Mouse (Mus musculus) heart, postnatal 0 days (tissue): ENCODE results near the gene B230118H07Rik. TPM values are rescaled to one million over a fixed set of nuclear protein-coding genes. Genes with fewer than 3 reads are reported as not detected.

Experiments
- ATAC-seq: fragments of 200-750 bp; cut with Nextera tagmentation; 2 replicates; pipeline ENCODE4 v1.8.0; 2017; ENCODE audit warnings: low read depth, moderate number of reproducible peaks, moderate library complexity; ENCODE audit not compliant: insufficient read depth
- DNase-seq: peaks from one replicate; pipeline ENCODE4 v3.0.0-alpha.2; 2016; ENCODE audit warnings: low spot score
- H3K27ac ChIP-seq: fragments of 300-500 bp; sonication (generic); 2 replicates; pipeline ENCODE4 v1.5.1; 2014; ENCODE audit warnings: low read depth, mild to moderate bottlenecking
- H3K27me3 ChIP-seq: fragments of 300-500 bp; sonication (generic); 2 replicates; pipeline ENCODE4 v1.6.1; 2014; ENCODE audit warnings: low read length, mixed read lengths; ENCODE audit not compliant: control insufficient read depth, insufficient read depth
- H3K36me3 ChIP-seq: fragments of 300-500 bp; sonication (generic); replicated peaks from 2 replicates; pipeline ENCODE4 v1.6.1; 2014; ENCODE audit warnings: low read length, mixed read lengths; ENCODE audit not compliant: control insufficient read depth, insufficient read depth
- H3K4me1 ChIP-seq: fragments of 300-500 bp; sonication (generic); 2 replicates; pipeline ENCODE4 v1.6.1; 2014; ENCODE audit warnings: antibody characterized with exemption; ENCODE audit not compliant: control insufficient read depth, insufficient read depth
- H3K4me2 ChIP-seq: fragments of 300-500 bp; sonication (generic); 2 replicates; pipeline ENCODE4 v1.6.1; 2014; ENCODE audit warnings: low read depth, mild to moderate bottlenecking, low read length, moderate library complexity
- H3K4me3 ChIP-seq: fragments of 300-500 bp; sonication (generic); 2 replicates; pipeline ENCODE4 v1.5.1; 2014; ENCODE audit warnings: low read depth, low read length
- H3K9ac ChIP-seq: fragments of 300-500 bp; sonication (generic); replicated peaks from 2 replicates; pipeline ENCODE4 v1.6.1; 2014; ENCODE audit warnings: low read depth, low read length, mixed read lengths
- H3K9me3 ChIP-seq: fragments of 300-500 bp; sonication (generic); replicated peaks from 2 replicates; pipeline ENCODE4 v1.6.1; 2016; ENCODE audit warnings: low read length; ENCODE audit not compliant: control insufficient read depth
- CTCF ChIP-seq: IDR thresholded peaks from 2 replicates; pipeline ENCODE4 v1.5.1; 2016; ENCODE audit warnings: antibody characterized with exemption, control low read depth, low read depth
- EP300 ChIP-seq: IDR thresholded peaks from 2 replicates; pipeline ENCODE4 v1.6.1; 2016; ENCODE audit warnings: antibody characterized with exemption, low read depth
- WGBS: fragments of 180-500 bp; shearing (Covaris S2); extraction: QIAGEN DNeasy Blood & Tissue Kit; methylation state at CpG from one replicate; pipeline ENCODE4 v1.1.7; 2014; 5-methylcytosine and 5-hydroxymethylcytosine counted together
- polyA plus RNA-seq: library from polyadenylated mRNA; unstranded; fragments of >200 nt; fragmentation: Nextera tagmentation; extraction: Ambion mirVana; gene quantifications from 2 replicates; pipeline ENCODE4 v1.2.1, GENCODE M21; 2015
- total RNA-seq: library from RNA; depleted of rRNA; stranded (reverse); fragments of >200 nt; gene quantifications from 2 replicates; pipeline ENCODE4 v1.2.3, GENCODE M21; 2014; ENCODE audit warnings: low replicate concordance

B230118H07Rik gene
- total and polyA plus RNA-seq, 2 experiments from 2014 or later, result 17.3 to 85.5 TPM

DNA sequence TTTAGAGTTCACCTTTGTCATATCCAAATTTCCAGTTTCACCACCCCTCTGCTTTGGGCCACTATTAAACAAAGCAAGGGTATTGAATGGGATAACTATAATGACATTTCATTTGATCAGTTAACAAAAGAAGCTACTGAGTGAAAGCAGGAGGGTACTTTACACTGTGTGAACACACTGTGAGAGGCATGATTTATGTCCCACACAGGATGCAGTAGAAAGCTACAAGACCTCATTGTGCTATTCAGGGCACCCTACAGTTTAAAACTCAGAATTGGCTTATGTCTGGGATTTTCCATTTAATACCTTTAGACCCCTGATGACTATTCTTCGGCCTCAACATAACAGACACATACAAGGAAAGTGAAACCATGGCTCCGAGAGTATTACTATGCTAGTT is 26.3 kb downstream of the B230118H07Rik start:
- DNase-seq (no peak), ATAC-seq (no peak)
- Histone ChIP-seq H3K27me3 (no peaks in the 10 kb centered on the region), H3K4me1 (no peaks in the 10 kb centered on the region), H3K27ac (no peak overlapping the region), H3K9me3 (no peaks in the 10 kb centered on the region), H3K36me3 (no peaks in the 10 kb centered on the region), H3K4me2 (no peak overlapping the region), H3K9ac (no peak overlapping the region), H3K4me3 (no peak overlapping the region)
- 87% methylated on average over 2 of the region's 2 CpGs for WGBS
- TF ChIP-seq CTCF, result no peak
- no peak for TF ChIP-seq EP300

GRCm38 (mm10) chr2:101621611-101622010 is 27.7 kb downstream of the B230118H07Rik start:
- H3K27ac ChIP-seq, result no peak overlapping the region

DNA sequence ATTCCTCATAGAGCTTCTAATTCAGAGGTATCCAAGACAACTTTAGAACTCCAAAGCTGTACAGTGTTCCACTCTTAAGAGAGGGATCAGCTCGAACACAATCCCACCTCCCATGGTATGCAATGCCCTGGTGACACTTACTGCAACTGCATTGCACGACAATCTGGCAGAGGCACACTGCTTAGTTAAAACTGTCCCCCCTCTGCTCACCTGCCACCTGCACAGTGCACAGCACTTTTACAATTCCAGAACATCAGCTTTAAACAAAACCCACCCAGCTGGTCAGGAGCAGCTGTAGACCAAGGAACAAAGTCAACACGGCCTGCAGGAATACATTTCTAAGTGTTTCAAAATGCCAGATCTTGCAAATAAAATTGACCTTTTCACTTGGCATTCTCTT is 28.4 kb downstream of the B230118H07Rik start:
- H3K36me3 ChIP-seq, result no peaks in the 10 kb centered on the region
- no peak overlapping the region for H3K4me3 ChIP-seq
- ATAC-seq (no peak), DNase-seq (no peak)
- H3K4me2 ChIP-seq, result no peak overlapping the region
- H3K9ac ChIP-seq, result no peak overlapping the region
- H3K9me3 ChIP-seq, result no peaks in the 10 kb centered on the region
- H3K27ac ChIP-seq, result peak overlapping the region; percentile 20; the same call in 1 of the 2 replicates
- TF ChIP-seq EP300 (no peak), CTCF (no peak)
- 64% methylated on average over 3 of the region's 3 CpGs for whole genome bisulfite sequencing
- no peaks in the 10 kb centered on the region for H3K27me3 ChIP-seq
- H3K4me1 ChIP-seq, result no peaks in the 10 kb centered on the region

More at GRCm38 (mm10) chr2:101621611-101622010, 27.7 kb downstream of the B230118H07Rik start:
- DNase-seq (no peak), ATAC-seq (no peak)
- Histone ChIP-seq H3K27me3 (no peaks in the 10 kb centered on the region), H3K4me1 (no peaks in the 10 kb centered on the region), H3K9ac (no peak overlapping the region), H3K36me3 (no peaks in the 10 kb centered on the region), H3K9me3 (no peaks in the 10 kb centered on the region), H3K4me2 (no peak overlapping the region), H3K4me3 (no peak overlapping the region)
- 57% methylated on average over 7 of the region's 7 CpGs for WGBS
- TF ChIP-seq CTCF (no peak), EP300 (no peak)

DNA sequence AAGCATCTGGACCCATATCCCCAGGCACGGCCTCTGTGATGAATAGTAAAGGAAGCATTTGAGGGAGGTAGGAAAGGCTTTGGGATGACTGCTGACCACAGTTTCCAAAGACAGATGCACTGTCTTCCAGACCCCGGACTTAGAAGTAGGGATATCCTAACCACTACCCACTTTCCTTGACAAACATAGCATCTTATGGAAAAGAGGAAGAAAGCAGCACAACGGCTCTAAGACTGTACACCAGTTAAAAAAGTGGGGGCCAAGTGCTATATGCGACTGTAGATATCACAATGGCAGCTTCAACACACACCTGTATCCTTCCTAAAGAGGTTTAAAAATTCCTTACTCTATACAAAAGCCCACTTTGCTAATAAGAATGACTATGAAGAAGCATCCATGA is 31.0 kb downstream of the B230118H07Rik start:
- no peaks in the 10 kb centered on the region for H3K9me3 ChIP-seq
- no peaks in the 10 kb centered on the region for H3K4me1 ChIP-seq
- no peak overlapping the region for H3K4me2 ChIP-seq
- no peak overlapping the region for H3K27ac ChIP-seq
- no peaks in the 10 kb centered on the region for H3K36me3 ChIP-seq
- DNase-seq, result no peak
- no peak overlapping the region for H3K9ac ChIP-seq
- WGBS, result 75% methylated on average over 4 of the region's 4 CpGs
- TF ChIP-seq CTCF, result no peak
- no peak for TF ChIP-seq EP300
- no peak overlapping the region for H3K4me3 ChIP-seq
- no peaks in the 10 kb centered on the region for H3K27me3 ChIP-seq
- no peak for ATAC-seq

GRCm38 (mm10) chr2:101615464-101616305 is 33.6 kb downstream of the B230118H07Rik start:
- Histone ChIP-seq H3K36me3 (no peaks in the 10 kb centered on the region), H3K4me2 (no peak overlapping the region), H3K4me3 (no peak overlapping the region), H3K4me1 (0 out of 2 replicates have a peak, but pooled peaks cover 6% of the 10 kb centered on the region), H3K27ac (no peak overlapping the region), H3K9me3 (no peaks in the 10 kb centered on the region), H3K27me3 (no peaks in the 10 kb centered on the region), H3K9ac (no peak overlapping the region)
- DNase-seq (peak; percentile 20), ATAC-seq (no peak)
- WGBS, result 51% methylated on average over 10 of the region's 10 CpGs
- TF ChIP-seq CTCF, result no peak
- no peak for TF ChIP-seq EP300
